Mouse (Mus musculus): ENCODE measurements at regions not wholly inside any gene's neighbourhood (a gene's known extent, or its start where the extent isn't known, plus 50 kb on each side); places are given as distances from the start of the nearest gene placed in this dataset.
"Not testable (repeated sequence)": the region's sequence is repeated elsewhere in the genome, so short reads cannot be mapped to it uniquely, and the experiment has no call there.

GRCm38 (mm10) chr5:22433512-22433911 is 89.0 kb upstream of the Reln start:
- no peak for DNase-seq (ENCODE audit: low spot score)

DNA sequence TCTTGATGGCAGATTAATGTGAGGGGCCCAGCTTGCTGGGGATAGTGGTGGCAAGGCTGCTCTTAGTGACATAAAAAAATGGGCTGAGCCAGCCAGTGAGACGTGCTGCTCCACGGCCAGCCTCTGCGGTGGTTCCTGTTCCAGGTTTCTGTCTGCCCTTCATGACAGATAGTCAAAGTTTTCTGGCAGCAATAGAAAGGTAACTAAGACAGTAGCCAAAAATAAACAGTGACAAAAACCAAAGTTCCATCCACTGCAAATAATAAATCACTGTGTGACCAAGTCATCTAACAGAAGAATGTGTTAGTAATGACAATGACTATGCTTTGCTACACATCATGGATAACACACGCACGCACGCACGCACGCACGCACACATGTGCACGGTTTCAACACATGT is 87.2 kb upstream of the Reln start:
- DNase-seq (ENCODE audit: low spot score) = no peak

- DNase-seq (ENCODE audit: low spot score) = not testable (repeated sequence)
These were observed 81.4 kb upstream of the Reln start for GRCm38 (mm10) chr5:22425706-22426417.

DNA sequence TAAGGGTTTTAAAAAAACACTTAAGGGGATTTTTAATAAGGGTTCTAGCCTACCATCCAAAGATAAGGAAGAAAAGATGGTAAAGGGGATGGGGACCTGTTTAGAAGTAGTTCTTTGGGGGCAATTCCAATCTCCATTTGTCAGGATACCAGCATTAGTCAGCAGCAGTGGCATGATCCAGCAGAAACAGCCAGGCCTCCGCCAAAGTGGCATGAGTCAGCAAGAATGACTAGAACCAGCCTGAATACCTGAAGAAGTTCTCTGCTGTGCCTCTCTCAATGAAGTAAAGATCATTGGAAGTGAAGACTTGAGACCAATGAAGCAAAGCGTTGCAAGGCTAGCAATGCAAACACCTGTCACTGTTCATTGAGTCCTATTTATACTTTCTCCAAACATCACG is 71.5 kb upstream of the Reln start:
- peak; percentile 1 for DNase-seq (ENCODE audit: low spot score)

DNA sequence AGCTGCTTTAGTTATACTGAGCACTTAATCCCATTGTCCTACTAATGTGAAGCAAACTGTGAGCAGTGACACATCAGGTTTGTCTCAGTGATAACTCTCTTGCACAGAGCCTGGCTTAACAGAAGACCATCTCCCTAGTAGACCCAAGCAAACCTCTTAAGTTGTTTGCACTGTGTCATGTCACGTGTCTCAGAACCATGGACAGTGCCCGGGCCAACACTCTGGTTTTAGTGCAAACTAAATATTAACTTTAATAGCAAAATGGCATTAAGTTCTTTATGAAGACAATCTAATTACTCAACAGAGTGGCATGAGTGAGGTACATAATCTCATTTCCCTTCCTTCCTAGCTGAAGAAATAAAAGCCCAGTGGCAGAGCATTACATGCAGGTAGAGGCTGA is 54.6 kb upstream of the Reln start:
- no peak for DNase-seq (ENCODE audit: low spot score)
